Mouse (Mus musculus) heart, postnatal 0 days (tissue): ENCODE measurements around the gene Bcl2l11. TPM values are rescaled to one million over a fixed set of nuclear protein-coding genes. Genes with fewer than 3 reads are reported as not detected.
"Not testable (repeated sequence)": the region's sequence is repeated elsewhere in the genome, so short reads cannot be mapped to it uniquely, and the experiment has no call there.

Experiments
- ATAC-seq: fragments of 200-750 bp; cut with Nextera tagmentation; 2 replicates; pipeline ENCODE4 v1.8.0; 2017; ENCODE audit warnings: low read depth, moderate number of reproducible peaks, moderate library complexity; ENCODE audit not compliant: insufficient read depth
- DNase-seq: peaks from one replicate; pipeline ENCODE4 v3.0.0-alpha.2; 2016; ENCODE audit warnings: low spot score
- H3K27ac ChIP-seq: fragments of 300-500 bp; sonication (generic); 2 replicates; pipeline ENCODE4 v1.5.1; 2014; ENCODE audit warnings: low read depth, mild to moderate bottlenecking
- H3K27me3 ChIP-seq: fragments of 300-500 bp; sonication (generic); 2 replicates; pipeline ENCODE4 v1.6.1; 2014; ENCODE audit warnings: low read length, mixed read lengths; ENCODE audit not compliant: control insufficient read depth, insufficient read depth
- H3K36me3 ChIP-seq: fragments of 300-500 bp; sonication (generic); replicated peaks from 2 replicates; pipeline ENCODE4 v1.6.1; 2014; ENCODE audit warnings: low read length, mixed read lengths; ENCODE audit not compliant: control insufficient read depth, insufficient read depth
- H3K4me1 ChIP-seq: fragments of 300-500 bp; sonication (generic); 2 replicates; pipeline ENCODE4 v1.6.1; 2014; ENCODE audit warnings: antibody characterized with exemption; ENCODE audit not compliant: control insufficient read depth, insufficient read depth
- H3K4me2 ChIP-seq: fragments of 300-500 bp; sonication (generic); 2 replicates; pipeline ENCODE4 v1.6.1; 2014; ENCODE audit warnings: low read depth, mild to moderate bottlenecking, low read length, moderate library complexity
- H3K4me3 ChIP-seq: fragments of 300-500 bp; sonication (generic); 2 replicates; pipeline ENCODE4 v1.5.1; 2014; ENCODE audit warnings: low read depth, low read length
- H3K9ac ChIP-seq: fragments of 300-500 bp; sonication (generic); replicated peaks from 2 replicates; pipeline ENCODE4 v1.6.1; 2014; ENCODE audit warnings: low read depth, low read length, mixed read lengths
- H3K9me3 ChIP-seq: fragments of 300-500 bp; sonication (generic); replicated peaks from 2 replicates; pipeline ENCODE4 v1.6.1; 2016; ENCODE audit warnings: low read length; ENCODE audit not compliant: control insufficient read depth
- CTCF ChIP-seq: IDR thresholded peaks from 2 replicates; pipeline ENCODE4 v1.5.1; 2016; ENCODE audit warnings: antibody characterized with exemption, control low read depth, low read depth
- EP300 ChIP-seq: IDR thresholded peaks from 2 replicates; pipeline ENCODE4 v1.6.1; 2016; ENCODE audit warnings: antibody characterized with exemption, low read depth
- WGBS: fragments of 180-500 bp; shearing (Covaris S2); extraction: QIAGEN DNeasy Blood & Tissue Kit; methylation state at CpG from one replicate; pipeline ENCODE4 v1.1.7; 2014; 5-methylcytosine and 5-hydroxymethylcytosine counted together
- polyA plus RNA-seq: library from polyadenylated mRNA; unstranded; fragments of >200 nt; fragmentation: Nextera tagmentation; extraction: Ambion mirVana; gene quantifications from 2 replicates; pipeline ENCODE4 v1.2.1, GENCODE M21; 2015
- total RNA-seq: library from RNA; depleted of rRNA; stranded (reverse); fragments of >200 nt; gene quantifications from 2 replicates; pipeline ENCODE4 v1.2.3, GENCODE M21; 2014; ENCODE audit warnings: low replicate concordance

The Bcl2l11 gene
- total and polyA plus RNA-seq, 2 experiments from 2014 or later = 18.2 to 26.1 TPM

GRCm38 (mm10) chr2:128176391-128177044 lies 50.7 kb downstream of the Bcl2l11 start:
- Histone ChIP-seq H3K4me1 (peaks cover 33% of the 10 kb centered on the region), H3K27ac (peak overlapping the region; percentile 72), H3K9me3 (no peaks in the 10 kb centered on the region), H3K36me3 (no peaks in the 10 kb centered on the region), H3K9ac (no peak overlapping the region), H3K4me3 (no peak overlapping the region), H3K27me3 (no peaks in the 10 kb centered on the region), H3K4me2 (peak overlapping the region; percentile 24)
- peak; percentile 46 for DNase-seq
- 28% methylated on average over 12 of the region's 12 CpGs for WGBS
- TF ChIP-seq CTCF (no peak), EP300 (no peak)
- no peak for ATAC-seq

- Histone ChIP-seq H3K36me3 (no peaks in the 10 kb centered on the region), H3K4me2 (no peak overlapping the region), H3K4me1 (peaks cover 33% of the 10 kb centered on the region), H3K27me3 (no peaks in the 10 kb centered on the region), H3K4me3 (no peak overlapping the region), H3K9ac (no peak overlapping the region), H3K27ac (peak overlapping the region; percentile 72), H3K9me3 (no peaks in the 10 kb centered on the region)
- ATAC-seq (no peak), DNase-seq (peak; percentile 61)
- WGBS = 15% methylated on average over 5 of the region's 5 CpGs
- no peak for TF ChIP-seq EP300
- no peak for TF ChIP-seq CTCF
Measured at GRCm38 (mm10) chr2:128177241-128177661, 51.4 kb downstream of the Bcl2l11 start.

GRCm38 (mm10) chr2:128179126-128179807 lies 53.4 kb downstream of the Bcl2l11 start:
- TF ChIP-seq EP300 (no peak), CTCF (no peak)
- DNase-seq (no peak), ATAC-seq (peak; percentile 19)
- Histone ChIP-seq H3K4me3 (no peak overlapping the region), H3K9ac (no peak overlapping the region), H3K27me3 (no peaks in the 10 kb centered on the region), H3K27ac (peak overlapping the region; percentile 91), H3K9me3 (no peaks in the 10 kb centered on the region), H3K4me2 (no peak overlapping the region), H3K36me3 (no peaks in the 10 kb centered on the region), H3K4me1 (peaks cover 33% of the 10 kb centered on the region)
- 46% methylated on average over 18 of the region's 18 CpGs for WGBS

DNA sequence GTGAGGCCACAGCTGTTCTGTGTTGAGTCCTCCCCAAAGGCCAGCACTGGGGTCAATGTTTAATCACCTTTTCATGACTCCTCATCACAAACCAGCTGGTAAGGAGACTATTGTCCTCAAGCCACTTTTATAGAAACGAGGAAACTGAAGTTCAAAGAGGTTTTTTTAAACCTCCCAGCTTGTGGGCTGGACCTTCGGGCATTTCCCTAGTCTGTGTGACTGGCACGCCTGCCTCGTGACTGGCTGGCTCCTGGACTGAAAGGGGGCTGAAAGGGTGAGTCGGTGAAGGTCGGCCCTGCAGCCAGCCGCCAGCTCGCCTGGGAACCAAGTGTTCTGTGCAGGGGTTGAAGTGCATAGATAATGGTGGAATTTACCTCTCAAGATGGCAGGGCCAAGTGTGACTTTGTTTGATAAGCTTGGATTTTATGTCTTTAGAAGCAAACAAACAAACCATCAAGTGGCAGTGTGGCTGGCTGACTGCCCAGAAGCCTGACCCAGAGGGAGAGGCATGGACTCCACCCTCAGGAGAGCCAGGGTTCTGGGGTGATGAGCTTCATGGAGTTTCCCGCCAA lies 54.1 kb downstream of the Bcl2l11 start:
- ATAC-seq (peak; percentile 96), DNase-seq (peak; percentile 90)
- Histone ChIP-seq H3K4me2 (no peak overlapping the region), H3K9me3 (no peaks in the 10 kb centered on the region), H3K4me1 (peaks cover 33% of the 10 kb centered on the region), H3K36me3 (no peaks in the 10 kb centered on the region), H3K27ac (peak overlapping the region; percentile 91), H3K27me3 (no peaks in the 10 kb centered on the region), H3K4me3 (no peak overlapping the region), H3K9ac (no peak overlapping the region)
- 14% methylated on average over 9 of the region's 9 CpGs for WGBS
- TF ChIP-seq CTCF (no peak), EP300 (peak; percentile 99)

DNA sequence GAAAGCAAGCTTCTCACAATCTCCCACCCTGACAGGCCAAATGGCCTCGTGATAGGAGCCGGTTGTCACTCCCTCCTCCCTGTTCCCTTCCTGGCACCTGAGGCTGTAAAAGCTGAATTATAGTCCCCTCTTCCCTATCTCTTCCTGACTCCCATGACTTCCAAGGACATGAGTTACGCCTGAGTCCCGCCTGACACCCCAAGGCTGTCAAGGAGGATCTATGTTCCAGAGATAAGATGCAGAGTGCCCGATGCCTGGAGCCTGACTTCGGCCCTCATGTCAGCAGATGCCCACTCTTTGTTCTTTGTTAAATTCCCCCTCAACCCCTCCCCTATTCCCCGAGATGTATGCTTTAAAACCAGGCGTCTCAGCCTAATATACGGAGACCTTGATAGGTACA lies 56.3 kb downstream of the Bcl2l11 start:
- not testable (repeated sequence) for ATAC-seq, H3K27ac ChIP-seq, DNase-seq, H3K27me3 ChIP-seq, H3K36me3 ChIP-seq, H3K4me2 ChIP-seq, H3K9ac ChIP-seq, H3K9me3 ChIP-seq, H3K4me3 ChIP-seq
- 74% methylated on average over 9 of the region's 9 CpGs for WGBS
- peaks cover 45% of the 10 kb centered on the region for H3K4me1 ChIP-seq

DNA sequence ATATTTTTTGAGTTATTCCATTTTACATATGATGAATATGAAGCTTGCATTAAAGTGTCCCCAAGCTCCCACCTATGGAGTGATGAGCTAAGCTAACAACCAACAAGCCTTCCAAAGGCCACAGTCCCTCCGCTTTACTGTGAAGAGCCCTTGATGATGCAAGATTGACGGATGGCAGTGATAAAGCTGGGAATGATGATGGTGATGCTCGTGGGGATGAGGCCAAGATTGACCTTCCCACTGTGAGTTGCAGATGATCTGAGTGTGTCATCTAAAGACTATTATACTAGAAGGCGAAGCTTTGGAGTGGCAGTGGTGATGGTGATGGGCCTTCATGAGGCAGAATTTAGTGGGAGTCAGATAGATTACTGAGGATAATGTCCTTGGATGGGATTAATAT lies 56.9 kb downstream of the Bcl2l11 start:
- WGBS = 90% methylated on average over 4 of the region's 4 CpGs

More for the DNA sequence above, 56.9 kb downstream of the Bcl2l11 start:
- H3K4me2 ChIP-seq = no peak overlapping the region
- no peaks in the 10 kb centered on the region for H3K36me3 ChIP-seq
- TF ChIP-seq EP300 = no peak
- no peak for TF ChIP-seq CTCF
- H3K4me3 ChIP-seq = no peak overlapping the region
- H3K4me1 ChIP-seq = peaks cover 41% of the 10 kb centered on the region
- H3K27me3 ChIP-seq = no peaks in the 10 kb centered on the region
- no peak overlapping the region for H3K27ac ChIP-seq
- H3K9me3 ChIP-seq = no peaks in the 10 kb centered on the region
- no peak for DNase-seq
- ATAC-seq = no peak
- no peak overlapping the region for H3K9ac ChIP-seq
